13 mouse cellular contexts compared by ENCODE assay signal in the genomic region with DNA sequence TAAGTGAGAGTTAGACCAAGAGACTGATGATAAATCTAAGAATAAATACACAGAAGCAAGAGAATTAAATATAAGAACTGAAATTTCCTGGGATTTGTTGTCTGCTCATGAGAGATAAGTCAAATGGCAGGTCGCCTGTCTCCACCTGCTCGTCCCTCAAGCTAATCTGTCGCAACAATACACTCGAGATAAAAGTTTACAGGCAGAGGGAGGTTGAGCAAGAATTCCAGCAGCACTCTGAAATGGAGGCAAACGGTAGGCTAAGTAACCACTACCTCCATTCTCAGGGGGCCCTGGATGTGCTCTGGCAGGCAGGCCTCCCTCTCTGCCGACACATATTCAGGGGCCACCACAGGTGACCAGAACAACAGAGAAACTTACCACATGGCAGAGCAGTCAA. TPM values are rescaled to one million over a fixed set of nuclear protein-coding genes. Genes with fewer than 3 reads are reported as not detected.
A peak's percentile ranks its signal among the peaks of the same experiment; 100 is the strongest.
DNase-seq lines count a peak whose midpoint lies in the region; ATAC-seq lines count a peak whose summit lies in the region.
"Had no signal": no experiment of that assay in that cellular context is flagged by ENCODE, and none has a peak within 500 bp of the region (broad histone marks: within the 10 kb centered on the region; RNA-seq: fewer than 3 reads in every experiment).

No protein-coding gene starts in this region.

- H3K27ac ChIP-seq in hindbrain, embryonic 10.5 days: peak overlapping the region; percentile 67; the same call in 1 of the 2 replicates
- no peak overlapping the region for H3K27ac ChIP-seq in hindbrain, embryonic 14.5 days
- H3K27ac ChIP-seq in embryonic facial prominence, embryonic 11.5 days (replicated peaks; ENCODE audit: low read depth, low read length): 0 out of 2 replicates have a peak overlapping the region, but pooled peaks have one; percentile 35
- peak overlapping the region; percentile 80 for H3K27ac ChIP-seq in limb, embryonic 10.5 days
- H3K27ac ChIP-seq: left cerebral cortex, adult 2 months had no signal

- 46% methylated on average over 6 of the region's 6 CpGs for WGBS in hindbrain, embryonic 10.5 days
- WGBS in hindbrain, embryonic 14.5 days: 50% methylated on average over 6 of the region's 6 CpGs
- 39% methylated on average over 6 of the region's 6 CpGs for WGBS in embryonic facial prominence, embryonic 11.5 days
- 51% methylated on average over 6 of the region's 6 CpGs for WGBS in limb, embryonic 10.5 days

- H3K36me3 ChIP-seq in hindbrain, embryonic 10.5 days: no peaks in the 10 kb centered on the region
- H3K36me3 ChIP-seq in hindbrain, embryonic 14.5 days (replicated peaks; ENCODE audit: control insufficient read depth, insufficient read depth): no peaks in the 10 kb centered on the region
- no peaks in the 10 kb centered on the region for H3K36me3 ChIP-seq in embryonic facial prominence, embryonic 11.5 days (replicated peaks; ENCODE audit: control insufficient read depth, insufficient read depth, low read depth, low read length)
- no peaks in the 10 kb centered on the region for H3K36me3 ChIP-seq in limb, embryonic 10.5 days
- H3K36me3 ChIP-seq: kidney, embryonic 15.5 days had no signal

- H3K4me3 ChIP-seq in hindbrain, embryonic 10.5 days: no peak overlapping the region
- H3K4me3 ChIP-seq in hindbrain, embryonic 14.5 days (replicated peaks; ENCODE audit: low read length): no peak overlapping the region
- H3K4me3 ChIP-seq in embryonic facial prominence, embryonic 11.5 days (ENCODE audit: low read depth, low read length): no peak overlapping the region
- H3K4me3 ChIP-seq in limb, embryonic 10.5 days: no peak overlapping the region
- H3K4me3 ChIP-seq: kidney, embryonic 15.5 days; left cerebral cortex, adult 2 months; megakaryocyte, embryonic 14.5 days had no signal

- ATAC-seq in hindbrain, embryonic 14.5 days (ENCODE audit: low FRiP score): no peak
- no peak for ATAC-seq in embryonic facial prominence, embryonic 11.5 days (replicated peaks; ENCODE audit: insufficient number of reproducible peaks, low FRiP score, low TSS enrichment, low read depth)
- peak; percentile 60 for ATAC-seq in megakaryocyte progenitor cell, adult 5-6 weeks (replicated peaks; ENCODE audit: poor library complexity)
- ATAC-seq: forebrain, postnatal 0 days had no signal

- H3K4me2 ChIP-seq in hindbrain, embryonic 14.5 days (replicated peaks): no peak overlapping the region
- H3K4me2 ChIP-seq in embryonic facial prominence, embryonic 11.5 days (ENCODE audit: low read depth, low read length): no peak overlapping the region
- H3K4me2 ChIP-seq: kidney, embryonic 15.5 days had no signal

- H3K4me1 ChIP-seq in hindbrain, embryonic 10.5 days (replicated peaks): peaks cover 68% of the 10 kb centered on the region
- 0 out of 2 replicates have a peak, but pooled peaks cover 11% of the 10 kb centered on the region for H3K4me1 ChIP-seq in hindbrain, embryonic 14.5 days (replicated peaks; ENCODE audit: control insufficient read depth, insufficient read depth, low read length)
- H3K4me1 ChIP-seq in embryonic facial prominence, embryonic 11.5 days (ENCODE audit: control insufficient read depth, insufficient read depth, low read length): peaks cover 5% of the 10 kb centered on the region
- H3K4me1 ChIP-seq in limb, embryonic 10.5 days: peaks cover 76% of the 10 kb centered on the region

- DNase-seq in hindbrain, embryonic 10.5 days (ENCODE audit: low spot score): no peak
- DNase-seq in hindbrain, embryonic 14.5 days (ENCODE audit: low spot score): no peak
- peak; percentile 24 for DNase-seq in embryonic facial prominence, embryonic 11.5 days (ENCODE audit: low spot score)
- no peak for DNase-seq in limb, embryonic 10.5 days (ENCODE audit: low spot score)
- DNase-seq in cerebellum, postnatal 25 days: no peak
- DNase-seq in retina, embryonic 14.5 days (ENCODE audit: low spot score): no peak
- DNase-seq: forebrain, postnatal 0 days; right cerebral cortex, postnatal 4 days; thymus, adult 2 months had no signal

- H3K27me3 ChIP-seq in hindbrain, embryonic 10.5 days (ENCODE audit: insufficient read depth, poor library complexity, severe bottlenecking): no peaks in the 10 kb centered on the region
- H3K27me3 ChIP-seq in hindbrain, embryonic 14.5 days (ENCODE audit: control insufficient read depth, insufficient read depth, low read length): no peaks in the 10 kb centered on the region
- H3K27me3 ChIP-seq in embryonic facial prominence, embryonic 11.5 days (ENCODE audit: control insufficient read depth, insufficient read depth, low read length): no peaks in the 10 kb centered on the region
- H3K27me3 ChIP-seq in limb, embryonic 10.5 days (ENCODE audit: low read depth, poor library complexity, severe bottlenecking): no peaks in the 10 kb centered on the region
- H3K27me3 ChIP-seq: kidney, embryonic 15.5 days had no signal

- no peaks in the 10 kb centered on the region for H3K9me3 ChIP-seq in hindbrain, embryonic 10.5 days
- H3K9me3 ChIP-seq in hindbrain, embryonic 14.5 days (ENCODE audit: control insufficient read depth, low read length): no peaks in the 10 kb centered on the region
- H3K9me3 ChIP-seq in embryonic facial prominence, embryonic 11.5 days (replicated peaks; ENCODE audit: control insufficient read depth, low read length): no peaks in the 10 kb centered on the region
- no peaks in the 10 kb centered on the region for H3K9me3 ChIP-seq in limb, embryonic 10.5 days (replicated peaks)
- H3K9me3 ChIP-seq: kidney, embryonic 15.5 days; megakaryocyte, embryonic 14.5 days had no signal

- no peak overlapping the region for H3K9ac ChIP-seq in hindbrain, embryonic 14.5 days
- no peak overlapping the region for H3K9ac ChIP-seq in embryonic facial prominence, embryonic 11.5 days (replicated peaks; ENCODE audit: low read length)
- H3K9ac ChIP-seq: forebrain, postnatal 0 days; kidney, embryonic 15.5 days had no signal

RNA-seq across cellular contexts. Expression of a gene that starts 26.6 kb away (rescaled TPM):
- polyA plus RNA-seq in hindbrain, embryonic 10.5 days (2016; fragmentation: Nextera tagmentation; extraction: Ambion mirVana): 67.8 and 105 TPM in 2 replicates
- 13.3 and 14.8 TPM in 2 replicates for polyA plus RNA-seq in hindbrain, embryonic 14.5 days (2014; fragmentation: Nextera tagmentation; extraction: Ambion mirVana)
- 103 and 119 TPM in 2 replicates for polyA plus RNA-seq in embryonic facial prominence, embryonic 11.5 days (2014; fragmentation: Nextera tagmentation; extraction: Ambion mirVana)
- polyA plus RNA-seq in limb, embryonic 10.5 days (2016; fragmentation: Nextera tagmentation; extraction: Ambion mirVana): 101 and 110 TPM in 2 replicates
- 60.0 and 75.1 TPM in 2 replicates for total RNA-seq in megakaryocyte progenitor cell, adult 5-6 weeks (2015)
- 82.4 and 96.9 TPM in 2 replicates for total RNA-seq in megakaryocyte progenitor cell, adult 5-6 weeks (2017)
